Mouse (Mus musculus) lung, postnatal 4 days (tissue): ENCODE data around the gene Clic4.

Source experiments
- DNase-seq, 2 experiments: peaks; one replicate each; pipeline ENCODE4 v3.0.0; 2021

Clic4 gene

DNA sequence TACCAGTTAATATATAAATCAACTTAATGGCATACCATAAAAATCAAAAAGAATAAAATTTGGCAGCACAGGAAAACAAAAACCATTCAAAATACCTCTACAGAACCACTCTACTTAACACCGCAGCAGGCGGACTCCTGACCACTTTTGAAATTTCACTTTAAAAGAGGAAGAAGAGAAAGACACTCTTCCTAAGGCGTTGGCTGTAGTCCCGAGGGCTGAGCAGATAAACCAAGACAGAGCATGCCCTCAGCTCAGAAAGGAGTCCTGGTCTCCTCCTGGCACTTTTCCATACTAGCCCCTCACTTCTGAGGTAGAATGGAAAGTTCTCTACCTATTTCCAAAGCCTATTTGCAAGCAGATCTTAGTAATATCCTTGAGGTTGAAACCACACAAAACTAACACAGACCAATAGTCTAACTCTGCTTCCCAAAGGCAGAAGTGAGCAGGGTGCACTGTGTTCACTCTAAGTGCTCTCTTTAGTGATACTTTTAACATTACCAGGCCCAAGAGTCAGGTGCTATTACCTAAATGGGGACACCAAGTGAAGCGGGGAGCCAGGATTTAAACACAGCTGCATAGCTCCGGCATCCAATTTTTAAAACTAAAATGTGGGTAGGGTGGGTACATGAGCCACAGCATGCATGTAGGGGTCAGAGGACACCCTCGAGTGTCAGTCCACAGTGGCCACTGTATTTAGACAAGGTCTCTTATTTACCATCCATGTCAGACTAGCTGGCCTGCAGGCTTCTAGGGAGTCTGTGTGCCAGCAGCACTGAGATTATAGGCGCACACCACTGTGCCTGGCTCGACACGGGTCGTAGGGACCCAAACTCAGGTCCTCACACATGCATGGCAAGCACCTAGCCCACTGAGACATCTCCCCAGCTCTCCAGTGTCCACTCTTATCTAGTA is 15.8 kb downstream of the Clic4 start:
- no peak for DNase-seq

DNA sequence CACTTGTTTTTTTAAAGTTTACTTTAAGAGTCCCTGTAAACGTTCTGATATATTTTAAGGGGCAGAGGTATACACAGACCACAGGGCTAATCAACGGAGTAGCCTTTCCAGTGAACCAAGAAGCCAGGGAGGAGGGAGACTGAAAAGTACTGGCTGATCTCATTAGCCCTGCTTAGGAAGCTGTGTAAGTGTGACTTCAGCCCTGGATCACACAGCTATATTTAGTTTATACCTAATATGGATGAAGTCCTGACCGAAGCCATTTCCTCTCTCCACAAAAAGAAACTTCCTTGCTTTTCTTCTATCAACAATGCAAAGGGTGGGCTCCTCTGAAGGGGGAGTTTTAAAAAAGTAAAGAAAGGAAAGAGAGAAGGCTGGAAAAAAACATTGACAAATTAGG is 17.8 kb downstream of the Clic4 start:
- DNase-seq = peak in 1 of 2 experiments; percentile 41

DNA sequence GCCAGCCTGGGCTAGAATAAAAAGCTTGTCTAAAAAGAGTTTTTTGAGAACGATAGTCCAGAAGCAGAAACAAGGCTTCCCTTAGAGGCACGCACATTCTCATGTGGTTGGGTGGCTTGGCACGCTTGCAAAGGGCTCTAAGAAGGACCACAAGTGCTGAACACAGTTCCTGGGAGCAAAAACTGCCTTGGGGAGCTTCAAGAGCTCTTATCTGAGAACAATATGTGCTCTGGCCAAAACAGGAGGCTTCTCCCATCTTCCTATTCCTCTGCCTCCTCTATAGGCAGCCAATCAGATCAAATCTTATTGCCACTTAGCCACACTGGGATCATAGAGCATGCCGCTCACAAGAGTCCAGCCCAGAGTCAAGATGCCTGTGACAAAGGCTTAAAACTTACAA is 18.3 kb downstream of the Clic4 start:
- DNase-seq = peak; percentile 44 to 73

DNA sequence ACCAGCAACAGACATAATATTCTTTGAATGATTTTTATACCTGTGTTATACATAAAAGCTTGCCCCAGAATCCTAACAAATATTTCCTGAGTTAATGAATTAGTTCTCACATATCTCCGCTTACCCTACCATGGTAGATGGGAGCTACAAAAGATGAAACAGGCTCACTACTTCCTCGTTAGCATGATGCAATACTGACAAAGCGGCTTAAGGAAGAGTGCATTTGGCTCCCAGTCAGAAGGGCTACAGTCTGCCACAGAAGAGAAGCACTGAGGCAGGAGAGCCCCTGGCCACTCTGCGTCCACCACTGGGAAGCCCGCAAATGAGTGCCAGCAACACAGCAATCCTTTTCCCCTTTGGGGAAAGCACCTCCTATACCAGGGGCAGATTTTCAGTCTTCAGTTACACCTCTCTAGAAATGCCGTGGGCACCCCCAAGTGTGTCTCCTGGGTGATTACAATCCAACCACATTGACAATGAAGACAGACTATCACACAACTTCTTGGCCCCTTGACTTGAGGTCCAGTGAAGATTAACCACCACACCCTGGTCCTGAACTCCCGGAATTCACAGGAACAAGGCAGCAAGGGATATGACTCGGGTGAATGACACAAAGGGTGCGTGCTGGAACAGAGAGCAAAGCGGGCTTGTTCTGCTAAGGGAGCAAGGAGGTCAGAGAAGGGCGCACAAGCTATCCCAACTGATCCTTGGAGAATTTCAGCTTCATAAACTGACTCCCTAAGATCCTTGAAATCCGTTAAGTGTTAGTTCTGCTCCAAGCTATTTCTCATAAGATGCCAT is 19.2 kb downstream of the Clic4 start:
- no peak for DNase-seq

DNA sequence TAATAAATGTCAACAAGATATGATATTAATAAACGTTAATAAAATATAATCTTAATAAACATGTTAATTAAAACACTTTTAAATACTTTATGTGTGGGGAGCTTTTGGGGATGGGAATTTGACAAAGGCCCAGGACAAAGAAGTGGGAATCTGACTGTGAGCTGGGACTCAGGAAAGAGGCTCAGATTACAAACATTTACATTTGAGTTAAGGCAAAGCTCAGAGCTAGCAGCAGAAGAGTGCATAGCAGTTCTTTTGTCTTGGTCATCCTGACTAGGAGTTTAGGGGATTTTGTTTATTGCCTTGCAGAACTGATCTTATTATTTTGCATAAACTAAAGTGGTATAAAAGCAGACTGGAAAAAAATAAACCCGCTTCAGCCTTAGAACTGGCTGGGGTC is 20.8 kb downstream of the Clic4 start:
- DNase-seq = no peak

DNA sequence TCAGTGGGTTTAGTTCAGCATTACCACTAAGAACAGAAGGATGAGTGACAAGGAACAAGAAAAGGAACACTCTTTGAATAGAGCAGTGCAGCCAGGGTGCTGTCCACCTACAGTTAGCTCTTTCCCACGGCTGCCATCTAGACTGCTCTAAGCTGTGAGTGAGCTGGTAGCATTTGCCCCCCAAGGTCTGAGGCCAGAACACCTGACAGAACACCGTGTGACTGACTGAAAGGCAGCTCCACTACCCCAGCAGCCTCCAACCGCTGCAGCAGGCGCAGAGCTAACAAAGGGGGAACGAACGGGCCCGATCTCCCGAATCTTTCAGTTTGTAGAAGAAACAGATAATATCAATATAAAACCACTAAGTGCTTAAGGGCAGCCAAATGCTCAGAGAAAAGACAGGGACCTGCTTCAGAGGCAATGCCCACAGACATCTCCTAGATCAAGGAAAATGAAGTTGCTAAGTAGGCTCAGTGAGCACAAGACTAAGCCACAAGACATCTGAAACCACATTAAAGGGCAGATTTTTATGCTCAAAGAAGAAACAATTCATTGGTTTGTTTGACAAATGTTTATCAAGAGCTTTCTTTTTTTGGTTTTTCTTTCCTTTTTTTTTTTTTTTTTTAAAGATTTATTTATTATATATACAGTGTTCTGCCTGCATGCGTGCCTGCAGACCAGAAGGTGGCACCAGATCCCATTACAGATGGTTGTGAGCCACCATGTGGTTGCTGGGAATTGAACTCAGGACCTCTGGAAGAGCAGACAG is 24.2 kb downstream of the Clic4 start:
- no peak for DNase-seq

DNA sequence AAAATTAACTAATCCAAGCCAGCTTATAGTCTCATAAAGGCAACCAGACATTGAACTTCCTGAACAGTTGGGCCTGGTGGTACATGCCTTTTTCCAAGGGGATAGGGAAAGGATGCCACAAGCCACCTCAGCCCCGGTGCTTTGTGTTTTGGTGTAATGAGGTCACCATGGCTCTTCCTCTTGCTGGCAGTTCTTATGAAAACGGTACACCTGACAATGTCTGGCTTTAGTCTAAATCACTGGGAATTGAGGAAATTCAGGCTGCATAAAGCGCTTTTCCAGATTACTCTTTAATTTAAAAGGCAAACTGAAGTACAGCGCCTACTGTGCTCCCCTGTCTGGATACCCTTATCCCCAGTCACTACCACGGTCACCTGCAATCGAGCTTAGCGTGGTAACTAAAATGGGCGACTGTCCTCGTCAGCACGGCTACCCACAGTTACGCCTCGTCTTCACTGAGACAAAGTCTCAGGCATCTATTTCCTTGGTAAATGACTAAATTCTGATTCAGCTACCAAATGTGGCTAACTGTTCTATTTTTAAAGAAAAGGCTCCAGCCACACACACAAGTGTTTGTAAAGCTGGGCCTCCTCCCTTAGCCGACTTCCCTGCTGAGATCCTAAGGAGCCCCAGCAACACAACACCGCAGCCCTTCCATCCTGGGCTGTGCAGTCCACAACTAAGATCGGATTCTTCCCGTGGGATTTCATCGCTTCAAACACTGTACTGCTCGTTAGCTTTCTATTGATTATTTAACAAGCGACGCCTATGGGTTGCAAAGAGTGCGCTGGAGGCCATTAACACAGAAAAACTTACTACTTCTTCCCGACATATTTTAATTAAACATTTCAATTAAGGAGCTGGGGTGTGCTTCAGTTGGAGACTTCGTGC is 25.5 kb downstream of the Clic4 start:
- no peak for DNase-seq

DNA sequence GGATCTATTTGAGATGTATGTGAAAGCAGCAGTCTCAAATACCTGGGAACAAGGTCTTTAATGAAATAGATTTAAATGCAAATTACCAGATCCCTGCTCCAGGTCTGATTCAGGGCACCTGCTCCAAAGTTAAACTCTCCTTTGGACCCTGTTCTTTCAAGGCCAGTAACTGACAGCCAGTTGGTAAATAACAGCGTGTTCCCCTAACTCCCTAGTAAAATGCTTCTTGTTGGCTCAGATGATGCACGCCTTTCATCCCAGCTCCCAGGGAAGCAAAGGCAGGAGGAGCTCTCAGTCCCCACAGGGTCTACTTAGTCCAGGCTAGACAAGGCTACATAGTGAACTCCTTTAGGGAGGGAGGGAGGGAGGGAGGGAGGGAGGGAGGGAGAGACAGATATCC is 26.2 kb downstream of the Clic4 start:
- DNase-seq = no peak

DNA sequence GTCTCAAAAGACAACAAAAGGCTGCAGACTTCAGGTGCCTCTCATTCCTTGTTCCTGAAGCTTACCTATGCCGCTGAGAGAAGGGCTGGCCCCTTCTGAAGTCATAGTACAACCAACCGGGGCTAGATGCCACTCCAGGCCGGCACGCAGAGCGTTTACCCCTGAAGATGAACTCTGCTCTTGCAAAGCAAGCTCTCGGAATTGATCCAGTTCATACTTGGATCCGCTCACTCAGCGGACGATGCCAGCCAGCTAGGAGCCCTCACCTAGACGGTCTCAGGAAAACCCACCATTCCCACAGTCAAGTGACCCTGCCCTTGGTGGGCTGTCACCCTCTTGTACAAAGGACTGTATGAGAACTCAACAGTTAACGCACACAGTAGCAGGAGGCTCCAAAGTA is 26.8 kb downstream of the Clic4 start:
- DNase-seq = no peak

DNA sequence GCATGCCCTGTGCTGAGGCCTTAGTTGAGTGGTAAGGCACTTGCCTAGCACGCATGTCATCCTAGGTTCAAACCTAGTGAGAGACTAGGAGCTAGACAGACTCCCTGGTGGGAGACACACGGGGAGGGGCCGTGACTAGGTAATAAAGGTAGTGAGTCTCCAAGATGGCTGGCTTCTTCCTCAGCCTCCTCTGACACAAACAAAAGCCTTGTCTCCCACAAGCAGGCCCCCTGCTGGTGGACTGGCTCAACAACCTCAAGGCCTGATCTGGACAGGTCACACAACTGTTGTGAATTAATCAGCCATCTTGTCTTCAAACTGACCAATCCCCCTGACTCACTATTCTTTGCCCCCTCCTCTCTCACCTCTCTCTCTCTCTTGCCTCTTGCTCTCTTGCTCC is 28.3 kb downstream of the Clic4 start:
- peak; percentile 40 to 62 for DNase-seq

DNA sequence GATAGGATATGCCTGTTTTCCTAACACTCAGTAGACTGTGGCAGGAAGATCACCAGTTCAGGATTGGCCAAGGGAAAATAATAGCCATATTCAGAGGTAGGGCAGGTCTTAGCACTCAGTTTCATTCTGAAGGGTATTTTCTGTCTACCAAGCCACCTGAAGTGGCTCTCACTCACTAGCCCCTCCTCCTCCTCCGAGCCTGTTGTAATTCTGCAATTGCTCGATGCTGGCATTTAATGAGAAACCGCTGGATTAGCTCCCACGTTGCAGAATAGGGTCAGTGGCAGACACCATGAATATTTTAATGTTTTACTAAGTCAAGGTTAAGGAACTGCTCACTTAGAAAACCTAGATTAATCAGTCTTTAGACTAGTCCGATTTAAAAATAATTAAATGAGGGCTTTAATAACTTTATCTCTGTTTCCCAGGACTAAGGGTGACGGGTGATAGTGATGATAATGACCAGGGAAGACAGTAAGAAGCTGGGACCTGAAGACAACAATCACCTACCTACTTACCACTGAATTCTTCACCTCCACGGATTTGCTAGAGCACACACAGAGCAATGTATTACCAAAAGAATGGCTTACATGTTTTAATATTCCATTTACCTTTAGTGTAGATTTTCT is 29.6 kb downstream of the Clic4 start:
- no peak for DNase-seq

DNA sequence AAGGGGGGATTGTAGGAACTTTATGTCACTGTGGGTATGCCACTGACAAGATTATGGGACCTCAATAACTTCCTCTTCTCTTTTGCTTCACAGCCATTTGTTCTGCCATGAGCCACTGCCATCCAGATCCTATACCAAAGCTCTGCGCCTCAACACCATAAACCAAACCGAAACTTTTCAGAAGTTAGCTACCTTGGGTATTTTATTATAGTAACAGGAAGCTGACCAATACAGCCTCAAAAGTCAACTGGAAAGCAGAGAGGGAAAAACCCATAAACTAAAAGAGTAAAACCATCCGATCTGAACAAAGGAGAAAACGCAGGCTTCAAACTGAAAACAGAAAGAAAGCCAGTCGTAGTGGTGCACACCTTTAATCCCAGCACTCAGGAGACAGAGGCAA is 30.2 kb downstream of the Clic4 start:
- DNase-seq = no peak

DNA sequence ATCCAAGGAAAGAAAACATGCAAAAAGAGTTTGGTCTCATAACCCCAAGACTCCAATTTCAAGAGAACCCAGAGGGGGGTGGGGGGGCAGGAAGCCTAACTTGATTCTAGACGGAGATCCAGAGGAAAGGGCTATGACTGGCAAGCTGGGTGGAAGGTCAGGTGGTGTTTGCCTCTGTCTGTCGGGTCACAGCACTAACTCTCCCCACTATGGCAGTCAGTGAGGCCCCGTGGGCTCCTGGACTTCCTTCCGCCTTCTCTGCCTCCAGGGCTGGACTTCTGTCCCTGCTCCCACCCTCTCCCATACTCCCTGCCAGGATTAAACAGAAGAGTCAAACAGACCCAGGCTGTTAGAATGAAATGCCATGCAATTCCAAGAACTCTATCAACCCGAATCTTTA is 30.9 kb downstream of the Clic4 start:
- peak; percentile 38 to 39 for DNase-seq

DNA sequence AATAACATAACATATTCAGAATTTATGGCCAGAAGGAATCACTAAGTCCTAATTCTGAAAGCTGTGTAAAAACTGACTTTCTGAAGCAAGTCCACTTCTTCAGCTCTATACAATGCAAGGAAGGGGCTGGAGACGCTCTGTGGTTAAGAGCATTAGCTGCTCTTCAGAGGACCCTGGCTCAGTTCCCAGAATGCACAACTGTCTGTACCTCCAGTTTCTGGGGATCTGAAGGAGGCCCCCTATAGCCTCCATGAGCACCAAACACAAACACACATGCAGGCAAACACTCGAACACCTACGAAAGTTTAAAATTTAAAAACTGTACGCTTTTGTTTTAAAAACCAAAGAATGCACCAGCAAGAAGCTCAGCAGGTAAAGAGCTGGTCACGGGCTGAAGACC is 31.5 kb downstream of the Clic4 start:
- no peak for DNase-seq

DNA sequence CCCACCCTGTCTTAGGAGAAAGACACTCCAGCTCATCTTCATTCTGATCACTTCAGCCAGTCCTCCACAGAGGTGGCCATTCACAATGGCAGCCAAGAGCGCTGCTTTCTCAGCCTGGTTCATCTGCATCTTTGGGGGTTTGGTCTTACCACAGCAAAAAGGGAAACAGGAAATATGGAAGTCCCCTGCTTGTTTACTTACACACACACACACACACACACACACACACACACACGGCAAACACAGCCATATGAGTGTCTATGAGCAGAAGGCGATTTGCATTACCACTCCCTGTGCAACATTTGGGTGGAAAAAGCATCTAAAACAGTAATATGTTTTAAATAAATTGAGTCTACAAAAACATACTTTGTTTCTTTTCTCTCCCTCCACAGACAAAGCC is 32.3 kb downstream of the Clic4 start:
- no peak for DNase-seq

DNA sequence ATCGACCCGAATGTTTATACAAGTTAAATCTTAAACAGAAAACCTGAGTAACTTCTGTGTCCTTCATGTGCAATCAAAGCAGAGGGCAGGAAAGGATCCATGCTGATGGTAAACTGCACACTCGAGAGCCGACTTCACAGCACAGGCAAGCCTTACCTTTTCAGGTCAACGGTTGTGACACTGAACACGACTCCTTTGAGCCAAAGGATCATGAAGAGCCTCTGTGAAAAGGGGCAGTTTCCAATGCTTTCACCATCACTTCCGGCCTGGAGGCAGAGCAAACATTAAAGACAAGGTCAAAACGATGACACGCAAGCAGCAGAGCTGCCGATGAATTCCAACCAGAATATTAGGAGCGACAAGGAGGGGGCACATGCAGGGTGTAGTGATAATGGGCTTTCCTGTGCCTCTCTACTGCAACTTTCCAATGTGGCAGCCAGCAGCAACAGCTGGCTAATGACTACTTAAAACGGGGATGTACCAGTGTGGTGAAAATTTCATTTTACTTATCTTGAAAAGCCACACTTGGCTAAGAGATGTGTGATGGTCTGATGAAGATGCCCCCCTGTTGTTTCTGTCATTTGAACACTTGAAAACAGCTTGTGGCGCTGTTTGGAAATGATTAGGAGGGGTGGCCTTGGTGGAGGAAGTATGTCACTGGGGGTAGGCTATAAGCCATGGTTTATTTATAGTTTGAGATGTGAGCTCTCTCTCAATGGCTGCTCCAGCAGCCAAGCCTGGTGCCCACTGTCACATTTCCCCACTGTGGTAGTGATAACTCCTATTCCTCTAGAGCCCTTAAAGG is 33.7 kb downstream of the Clic4 start:
- DNase-seq = no peak

DNA sequence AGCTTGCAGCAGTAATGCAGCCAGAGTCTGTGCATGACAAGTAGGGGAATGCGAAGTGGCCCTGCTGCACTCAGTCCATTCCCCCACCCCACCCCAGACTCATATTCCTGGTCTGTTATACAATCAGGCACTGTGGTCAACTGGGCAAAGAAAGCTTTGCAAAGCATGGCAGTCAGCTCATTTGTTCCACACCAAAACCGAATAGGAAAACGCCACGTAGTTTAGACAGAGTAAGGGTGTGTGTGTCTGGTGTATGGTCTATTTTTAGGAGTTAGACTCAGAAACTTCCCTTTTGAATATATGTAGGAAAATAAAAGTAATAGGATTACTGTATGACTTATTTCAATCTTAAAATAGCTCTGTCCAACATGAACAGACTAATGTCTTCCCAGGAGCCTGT is 36.0 kb downstream of the Clic4 start:
- no peak for DNase-seq

DNA sequence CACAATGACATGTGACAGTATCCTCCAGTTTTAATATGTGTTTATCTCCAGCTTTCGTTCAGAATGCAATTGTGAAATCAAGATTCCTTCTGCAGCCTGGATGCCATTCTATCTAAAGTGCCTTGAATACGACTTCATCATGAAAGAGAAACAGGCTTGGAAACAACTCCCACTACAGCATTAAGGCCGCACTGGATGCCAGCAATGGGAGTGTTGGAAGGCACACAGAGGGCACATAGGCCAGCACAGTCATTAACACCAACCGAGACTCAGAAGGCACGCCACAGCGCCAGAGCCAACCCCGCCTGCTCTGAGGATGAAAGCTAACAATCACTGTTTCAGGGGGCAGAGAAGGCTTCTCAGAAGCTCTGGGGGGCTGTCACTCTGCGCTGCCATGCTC is 37.1 kb downstream of the Clic4 start:
- peak; percentile 36 to 60 for DNase-seq

DNA sequence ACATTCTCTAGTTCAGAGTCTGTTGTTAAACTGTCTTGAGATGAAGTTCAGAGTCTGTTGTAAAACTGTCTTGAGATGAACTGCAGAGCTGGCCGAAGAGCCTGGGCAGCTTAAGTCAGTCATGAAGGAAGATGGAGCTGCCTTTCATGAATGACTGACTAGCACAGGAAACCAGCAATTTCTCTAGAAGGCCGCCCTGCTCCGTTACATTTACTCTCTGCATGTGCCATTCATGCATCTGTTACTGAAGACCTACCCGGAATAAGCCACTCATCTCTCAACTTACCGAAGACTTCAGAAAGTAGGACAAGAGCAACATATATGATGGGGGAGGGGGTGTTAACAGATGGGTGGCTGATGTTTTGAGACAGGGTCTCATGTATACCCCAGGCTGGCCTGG is 40.1 kb downstream of the Clic4 start:
- DNase-seq = no peak

DNA sequence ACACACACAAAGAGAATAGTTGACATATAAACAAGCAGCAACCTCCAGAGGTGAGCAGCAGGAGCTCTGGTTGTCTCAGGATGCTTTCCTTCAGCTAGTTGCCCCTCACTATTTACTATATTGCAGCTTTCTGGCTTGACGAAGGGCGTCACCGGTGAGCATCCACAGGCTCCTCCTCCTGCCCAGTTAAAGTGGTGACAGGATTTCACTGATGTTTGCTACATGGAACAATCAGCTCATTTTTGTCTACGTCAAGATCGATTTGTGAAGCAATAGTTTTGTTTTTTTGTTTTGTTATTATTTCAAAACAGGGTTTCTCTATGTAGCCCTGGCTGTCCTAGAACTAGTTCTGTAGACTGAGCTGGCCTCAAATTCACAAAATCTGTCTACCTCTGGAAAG is 41.1 kb downstream of the Clic4 start:
- no peak for DNase-seq

DNA sequence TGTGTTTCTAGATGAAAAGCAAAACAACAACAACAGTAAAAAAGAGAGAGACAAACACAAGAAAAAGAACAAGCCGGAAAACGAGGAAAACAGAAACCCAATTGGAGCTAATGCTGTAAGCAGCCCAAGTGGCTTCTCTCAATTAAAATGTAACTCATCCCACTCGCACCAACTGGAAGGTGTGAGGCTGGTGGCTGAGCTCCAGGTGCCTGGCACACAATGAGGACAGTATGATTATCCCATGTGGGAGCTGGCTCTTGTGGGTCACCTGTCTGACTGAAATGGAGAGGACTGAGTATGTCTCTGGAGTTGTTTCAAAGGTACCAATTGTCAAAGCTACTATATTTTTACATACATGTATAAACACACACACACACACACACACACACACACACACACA is 41.5 kb downstream of the Clic4 start:
- no peak for DNase-seq
